Mouse (Mus musculus) inflammation-experienced regulatory T-cells, adult 16 weeks (primary cell): ENCODE data around the gene Rp9. TPM values are rescaled to one million over a fixed set of nuclear protein-coding genes. Genes with fewer than 3 reads are reported as not detected.

ENCODE experiments used
- polyA plus RNA-seq: library from polyadenylated mRNA; unstranded; fragments of 100-300 nt; shearing (Covaris generic); gene quantifications from one replicate; pipeline ENCODE4 v1.2.1, GENCODE M21; 2017

Gene Rp9
- 33.3 TPM for polyA plus RNA-seq

DNA sequence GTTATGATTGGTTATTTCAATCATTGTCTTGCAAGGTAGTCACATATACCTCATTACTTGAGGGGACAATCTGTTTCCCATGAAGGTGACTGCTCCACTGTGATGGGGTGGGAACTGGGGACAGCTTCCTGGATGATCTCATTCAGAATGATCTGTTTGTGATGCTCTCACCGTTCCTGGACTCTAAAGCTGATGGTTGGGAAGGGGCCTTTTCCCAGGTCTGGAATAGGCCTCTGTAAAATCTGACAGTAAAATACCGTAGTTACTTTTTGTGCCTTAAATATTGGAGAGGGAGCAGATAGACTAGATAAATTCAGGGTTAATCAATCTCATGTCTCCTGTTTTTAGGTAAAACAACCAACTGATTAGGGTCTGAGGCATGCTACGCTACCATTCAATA, at the start of gene Rp9:
Gene Rp9 (minus strand): TSS at position 101 of the 400 bp plus-strand sequence.

DNA sequence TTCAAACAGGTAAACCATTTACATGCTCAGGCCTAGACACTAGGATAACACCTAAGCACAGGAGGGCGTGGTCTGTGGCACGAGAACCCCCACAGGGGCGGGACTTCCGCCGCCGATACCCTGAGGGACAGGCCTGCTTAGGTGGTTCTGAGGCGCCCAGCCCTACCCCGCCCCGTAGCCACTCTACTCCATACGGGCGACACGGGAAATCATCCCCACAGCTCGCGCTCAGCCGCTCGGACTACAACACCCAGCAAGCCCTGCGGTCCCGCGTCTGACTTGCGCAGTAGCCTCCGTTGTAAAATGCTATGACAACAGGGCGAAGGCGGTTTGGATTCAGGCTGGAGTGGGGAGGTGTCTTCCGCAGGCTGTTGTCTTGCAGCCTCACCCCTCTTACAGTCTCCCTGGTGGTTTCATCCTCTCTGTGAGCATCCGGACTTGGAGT, 5.9 kb upstream of the Rp9 start, which contains the start of gene Bbs9:
Gene Bbs9 (plus strand): TSS at position 292 of the 445 bp plus-strand sequence.

GRCm38 (mm10) chr9:22453990-22454389, 15.6 kb downstream of the Rp9 start, which contains the start of gene Gm17545:
TSS of gene Gm17545 (plus strand) at chr9:22454290.

GRCm38 (mm10) chr9:22411002-22411857, 58.3 kb downstream of the Rp9 start, which contains the start of gene 9530077C05Rik:
TSS of gene 9530077C05Rik (plus strand) at chr9:22411513.

GRCm38 (mm10) chr9:22389021-22389476, 80.5 kb downstream of the Rp9 start, which contains the start of gene Anln:
TSS of gene Anln (minus strand) at chr9:22389188.

Other genes starting within 250 kb of the Rp9 start
- gene Zfp809, start 244.0 kb downstream of the Rp9 start, polyA plus RNA-seq: 55.7 TPM
- gene Zfp599, start 209.8 kb downstream of the Rp9 start, polyA plus RNA-seq: 7.4 TPM
- 18.0 TPM for gene Zfp810, start 162.1 kb downstream of the Rp9 start, polyA plus RNA-seq
- 1.5 TPM for gene Anln, start 80.6 kb downstream of the Rp9 start, polyA plus RNA-seq
- gene 9530077C05Rik, start 58.2 kb downstream of the Rp9 start, polyA plus RNA-seq: 1.0 TPM
- not detected for gene Gm17545, start 15.5 kb downstream of the Rp9 start, polyA plus RNA-seq
- 19.1 TPM for gene Bbs9, start 6.0 kb upstream of the Rp9 start, polyA plus RNA-seq